ENCODE assay signal across 8 mouse cellular contexts in the genomic region with DNA sequence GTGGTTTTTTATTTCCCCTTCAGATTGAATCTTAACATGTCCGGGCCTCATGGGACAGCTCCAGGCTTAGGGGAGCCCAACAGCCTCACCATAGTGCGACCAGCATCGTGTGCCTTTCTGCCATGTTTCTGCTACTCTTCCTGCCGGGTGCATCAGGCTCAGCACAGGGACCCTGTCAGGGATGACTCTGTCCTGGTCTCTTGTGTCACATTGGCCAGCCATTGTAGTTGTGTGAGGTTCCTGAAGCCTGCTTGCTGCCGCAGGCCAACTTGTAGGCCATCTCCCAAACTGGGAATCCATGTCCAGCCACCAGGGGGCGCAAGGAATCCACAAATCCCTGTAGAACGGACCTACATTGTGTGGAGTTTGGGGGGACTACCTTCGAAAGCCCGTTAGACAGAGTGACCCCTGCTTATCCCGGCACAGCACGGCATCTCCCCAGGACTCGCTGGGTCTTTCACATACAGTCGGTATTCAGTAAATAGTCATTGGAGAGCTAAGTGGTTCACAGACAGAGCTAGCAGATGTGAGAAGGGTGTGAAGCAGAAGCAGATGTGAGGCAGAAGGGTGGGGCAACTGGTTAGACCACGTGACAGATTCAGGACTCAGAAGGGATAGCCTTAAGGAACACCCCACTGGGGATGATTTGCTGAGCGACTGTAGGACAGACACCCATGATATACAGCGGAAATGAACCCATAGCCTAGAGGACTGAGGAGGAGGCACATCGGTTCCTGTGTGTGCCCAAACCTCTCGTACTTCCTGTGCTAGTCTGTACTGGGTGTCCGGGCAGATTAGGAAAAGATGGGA. TPM values are rescaled to one million over a fixed set of nuclear protein-coding genes. Genes with fewer than 3 reads are reported as not detected.
DNase-seq lines count a peak whose midpoint lies in the region; ATAC-seq and TF ChIP-seq lines count a peak whose summit lies in the region.

No protein-coding gene starts in this region.

- DNase-seq in ES-E14 (ENCODE audit: low read depth, low spot score), result peak; percentile 88
- DNase-seq in c-Kit-positive CD71-positive TER-119-positive erythroid progenitor cells, embryonic 14.5 days (ENCODE audit: low spot score), result peak; percentile 92
- peak; percentile 92 for DNase-seq in heart, postnatal 4 days
- DNase-seq in layer of hippocampus, adult 2 months (ENCODE audit: low spot score in 2 of 2), result peak; percentile 76 to 90
- peak; percentile 91 for DNase-seq in lung, postnatal 10 days
- DNase-seq in retina, postnatal 1 day, result peak; percentile 91
- DNase-seq in thymus, postnatal 4 days, result peak; percentile 91

- TF ChIP-seq CTCF in layer of hippocampus, adult 2 months (conservative IDR thresholded peaks at IDR 0.05), result peak; percentile 94

- H3K27me3 ChIP-seq in forebrain, embryonic 13.5 days, result peaks cover 57% of the 10 kb centered on the region

- H3K9me3 ChIP-seq in ES-E14 (ENCODE audit: control insufficient read depth, insufficient read depth, low read depth, low read length), result no peaks in the 10 kb centered on the region
- H3K9me3 ChIP-seq in forebrain, embryonic 13.5 days (replicated peaks), result no peaks in the 10 kb centered on the region

- peak; percentile 17 for ATAC-seq in forebrain, embryonic 13.5 days

- peaks cover 2 to 36% of the 10 kb centered on the region in 2 experiments; a peak in 3 of 4 replicates for H3K4me1 ChIP-seq in ES-E14 (ENCODE audit: control insufficient read depth in 2 of 2, insufficient read depth in 2 of 2, low read length in 2 of 2, poor library complexity in 1 of 2)
- peaks cover 28% of the 10 kb centered on the region for H3K4me1 ChIP-seq in forebrain, embryonic 13.5 days

- no peak overlapping the region for H3K27ac ChIP-seq in ES-E14 (ENCODE audit: insufficient read depth, low read depth, low read length, poor library complexity, severe bottlenecking)
- no peak overlapping the region for H3K27ac ChIP-seq in forebrain, embryonic 13.5 days
- no peak overlapping the region for H3K27ac ChIP-seq in layer of hippocampus, adult 2 months

- peak overlapping the region; percentile 15; the same call in 1 of the 2 replicates for H3K9ac ChIP-seq in ES-E14 (ENCODE audit: insufficient read depth, low read depth, low read length, poor library complexity, severe bottlenecking)
- no peak overlapping the region for H3K9ac ChIP-seq in forebrain, embryonic 13.5 days

- 21% methylated on average over 19 of the region's 19 CpGs for WGBS in forebrain, embryonic 13.5 days

- in situ Hi-C loops in ES-E14 (cut with MboI; ENCODE audit: low sequenced_read_pairs in 2 of 2, unreplicated experiment in 2 of 2), result no loop called here

- H3K4me3 ChIP-seq in ES-E14 (ENCODE audit: insufficient read depth in 1 of 2, low read depth in 1 of 2, low read length in 2 of 2, poor library complexity in 1 of 2, severe bottlenecking in 1 of 2), result no peak overlapping the region
- no peak overlapping the region for H3K4me3 ChIP-seq in forebrain, embryonic 13.5 days
- no peak overlapping the region for H3K4me3 ChIP-seq in layer of hippocampus, adult 2 months

- H3K36me3 ChIP-seq in ES-E14 (ENCODE audit: control insufficient read depth, insufficient read depth, low read length, poor library complexity, severe bottlenecking), result peaks cover 4% of the 10 kb centered on the region; the same call in 1 of the 2 replicates
- H3K36me3 ChIP-seq in forebrain, embryonic 13.5 days (ENCODE audit: poor library complexity, severe bottlenecking), result no peaks in the 10 kb centered on the region

- 0 out of 2 replicates have a peak overlapping the region, but pooled peaks have one; percentile 0 for H3K4me2 ChIP-seq in forebrain, embryonic 13.5 days

TF ChIP-seq in ES-E14, 5 proteins besides CTCF, POLR2A, EP300 and RAD21:
- no peak for TF ChIP-seq HCFC1 (IDR thresholded peaks at IDR 0.05; ENCODE audit: borderline replicate concordance, insufficient read depth, low read length)
- no peak for TF ChIP-seq CHD2 (IDR thresholded peaks at IDR 0.05; ENCODE audit: low read depth, low read length)
- TF ChIP-seq MAFK (IDR thresholded peaks at IDR 0.05; ENCODE audit: insufficient read depth, low read depth, low read length), result no peak
- no peak for TF ChIP-seq ZNF384 (IDR thresholded peaks at IDR 0.05; ENCODE audit: low read depth, low read length)
- no peak for TF ChIP-seq ZC3H11A (IDR thresholded peaks at IDR 0.05; ENCODE audit: borderline replicate concordance, low read depth, low read length)

RNA-seq across cellular contexts. Expression of a gene that starts 8.1 kb away (rescaled TPM):
- 2.1 and 2.4 TPM in 2 replicates for total RNA-seq in ES-E14 (2012; rRNA removed)
- 0.18 and 0.21 TPM in 2 replicates for polyA plus RNA-seq in forebrain, embryonic 13.5 days (2015; fragmentation: Nextera tagmentation; extraction: Ambion mirVana)
- total RNA-seq in heart, postnatal 4 days (2021), result 10 to 100 TPM; 32.8 to 34.2 TPM
- 1 to 10 TPM; 4.7 to 7.2 TPM for total RNA-seq in layer of hippocampus, adult 2 months (2021)

RNA-seq across cellular contexts. Expression of a gene that starts 10.4 kb away (rescaled TPM):
- 13.3 and 21.8 TPM in 2 replicates for total RNA-seq in ES-E14 (2012; rRNA removed)
- 2.0 and 3.0 TPM in 2 replicates for polyA plus RNA-seq in forebrain, embryonic 13.5 days (2015; fragmentation: Nextera tagmentation; extraction: Ambion mirVana)
- total RNA-seq in heart, postnatal 4 days (2021), result 1 to 10 TPM; 1.6 to 1.8 TPM
- total RNA-seq in layer of hippocampus, adult 2 months (2021), result 10 to 100 TPM in 1 of 2 experiments, 1 to 10 TPM in 1; 9.6 to 11.0 TPM

RNA-seq across cellular contexts. Expression of a gene that starts 10.8 kb away (rescaled TPM):
- total RNA-seq in ES-E14 (2012; rRNA removed), result 1.4 and 3.3 TPM in 2 replicates
- 2.9 and 3.0 TPM in 2 replicates for polyA plus RNA-seq in forebrain, embryonic 13.5 days (2015; fragmentation: Nextera tagmentation; extraction: Ambion mirVana)
- total RNA-seq in heart, postnatal 4 days (2021), result 1 to 10 TPM; 1.3 to 2.0 TPM
- total RNA-seq in layer of hippocampus, adult 2 months (2021), result 1 to 10 TPM; 2.8 to 3.2 TPM

RNA-seq across cellular contexts. Expression of a gene that starts 16.1 kb away (rescaled TPM):
- total RNA-seq in ES-E14 (2012; rRNA removed), result 6.0 and 17.4 TPM in 2 replicates
- 0.40 and 0.64 TPM in 2 replicates for polyA plus RNA-seq in forebrain, embryonic 13.5 days (2015; fragmentation: Nextera tagmentation; extraction: Ambion mirVana)
- not detected for total RNA-seq in heart, postnatal 4 days (2021)
- 10 to 100 TPM; 33.4 to 36.6 TPM for total RNA-seq in layer of hippocampus, adult 2 months (2021)

RNA-seq across cellular contexts. Expression of a gene that starts 19.8 kb away (rescaled TPM):
- 29.6 and 33.4 TPM in 2 replicates for total RNA-seq in ES-E14 (2012; rRNA removed)
- 42.7 and 43.3 TPM in 2 replicates for polyA plus RNA-seq in forebrain, embryonic 13.5 days (2015; fragmentation: Nextera tagmentation; extraction: Ambion mirVana)
- 10 to 100 TPM; 16.9 TPM for total RNA-seq in heart, postnatal 4 days (2021)
- 10 to 100 TPM; 23.5 to 25.7 TPM for total RNA-seq in layer of hippocampus, adult 2 months (2021)
